Mouse (Mus musculus) spleen, adult 2 months (tissue): ENCODE measurements at regions not wholly inside any gene's neighbourhood (a gene's known extent, or its start where the extent isn't known, plus 50 kb on each side); places are given as distances from the start of the nearest gene placed in this dataset.

Experiments
- CTCF ChIP-seq: fragments of 200-500 bp; IDR thresholded peaks from 2 replicates; pipeline ENCODE4 v1.5.1; 2011; ENCODE audit warnings: mild to moderate bottlenecking, inconsistent platforms; ENCODE audit not compliant: insufficient read depth, insufficient read length, insufficient replicate concordance; ENCODE audit errors: extremely low read depth
- POLR2A ChIP-seq: fragments of 200-500 bp; IDR thresholded peaks from 2 replicates; pipeline ENCODE4 v1.6.1; 2011; ENCODE audit warnings: low read depth, low read length, inconsistent platforms

GRCm38 (mm10) chr9:61207423-61208150, 164.6 kb upstream of the Tle3 start:
- TF ChIP-seq CTCF (no peak), POLR2A (no peak)
